Mouse (Mus musculus) MEL (cell line): ENCODE results near the gene Zbed3. TPM values are rescaled to one million over a fixed set of nuclear protein-coding genes. Genes with fewer than 3 reads are reported as not detected.

ENCODE experiments used
- DNase-seq: peaks from one replicate; pipeline ENCODE4 v3.0.0; 2011; ENCODE audit warnings: low read depth, low spot score
- H3K27ac ChIP-seq: 2 replicates; pipeline ENCODE4 v1.5.1; 2012; ENCODE audit warnings: low read depth, mild to moderate bottlenecking, control low read depth, low read length, moderate library complexity; ENCODE audit not compliant: control insufficient read depth
- H3K27me3 ChIP-seq, 2 experiments: fragments of 150-350 bp in 1 of 2; sonication (generic) in 1 of 2; 2 replicates each; pipeline ENCODE4 v1.6.1; 2012; ENCODE audit warnings: low read length in 2 of 2, mild to moderate bottlenecking in 2 of 2, improper control_type of control experiment in 1 of 2, moderate library complexity in 1 of 2; ENCODE audit not compliant: insufficient read depth in 2 of 2, control insufficient read depth in 1 of 2
- H3K36me3 ChIP-seq, 2 experiments: 2 replicates each; pipeline ENCODE4 v1.6.1; 2012 to 2014; ENCODE audit warnings: low read length in 2 of 2, improper control_type of control experiment in 1 of 2, inconsistent platforms in 1 of 2, mild to moderate bottlenecking in 1 of 2; ENCODE audit not compliant: insufficient read depth in 2 of 2, control insufficient read depth in 1 of 2
- H3K4me1 ChIP-seq, 2 experiments: fragments of 150-350 bp in 1 of 2; sonication (generic) in 1 of 2; 2 replicates each; pipeline ENCODE4 v1.6.1; 2012; ENCODE audit warnings: low read length in 2 of 2, improper control_type of control experiment in 1 of 2, mild to moderate bottlenecking in 1 of 2; ENCODE audit not compliant: insufficient read depth in 2 of 2, control insufficient read depth in 1 of 2
- H3K4me3 ChIP-seq, 2 experiments: fragments of 150-350 bp in 1 of 2; sonication (generic) in 1 of 2; 2 replicates each; pipeline ENCODE4 v1.5.1; 2012; ENCODE audit warnings: low read depth in 2 of 2, low read length in 2 of 2, mild to moderate bottlenecking in 2 of 2, moderate library complexity in 2 of 2, control low read depth in 1 of 2, improper control_type of control experiment in 1 of 2; ENCODE audit not compliant: control insufficient read depth in 1 of 2, insufficient read depth in 1 of 2
- H3K79me2 ChIP-seq: 2 replicates; pipeline ENCODE4 v1.6.1; 2012; ENCODE audit warnings: mild to moderate bottlenecking, low read length, moderate library complexity; ENCODE audit not compliant: control insufficient read depth, poor library complexity, insufficient read depth
- H3K9ac ChIP-seq: 2 replicates; pipeline ENCODE4 v1.6.1; 2012; ENCODE audit warnings: low read depth, mild to moderate bottlenecking, control low read depth, low read length, moderate library complexity; ENCODE audit not compliant: control insufficient read depth, poor library complexity, severe bottlenecking
- H3K9me3 ChIP-seq: fragments of 150-350 bp; sonication (generic); replicated peaks from 2 replicates; pipeline ENCODE4 v1.6.1; 2012; ENCODE audit warnings: mild to moderate bottlenecking, low read length, improper control_type of control experiment, moderate library complexity; ENCODE audit not compliant: insufficient read depth
- CHD2 ChIP-seq: IDR thresholded peaks from 2 replicates; pipeline ENCODE4 v1.6.1; 2011; ENCODE audit warnings: low read length, improper control_type of control experiment
- CTCF ChIP-seq, 3 experiments: IDR thresholded peaks in 2 of 3; conservative IDR thresholded peaks in 1 of 3; 2 replicates each; pipeline ENCODE4 v1.5.1; 2011 to 2012; ENCODE audit warnings: low read length in 3 of 3, low read depth in 2 of 3, mild to moderate bottlenecking in 2 of 3, improper control_type of control experiment in 1 of 3, inconsistent platforms in 1 of 3, mixed read lengths in 1 of 3, moderate library complexity in 1 of 3; ENCODE audit not compliant: control insufficient read depth in 1 of 3, insufficient read depth in 1 of 3, poor library complexity in 1 of 3, severe bottlenecking in 1 of 3
- E2F4 ChIP-seq: IDR thresholded peaks from 2 replicates; pipeline ENCODE4 v1.6.1; 2011; ENCODE audit warnings: low read depth, low read length, improper control_type of control experiment, borderline replicate concordance
- ELF1 ChIP-seq: IDR thresholded peaks from 2 replicates; pipeline ENCODE4 v1.6.1; 2014; ENCODE audit warnings: low read depth, mild to moderate bottlenecking, inconsistent platforms, low read length, improper control_type of control experiment, moderate library complexity
- GABPA ChIP-seq: IDR thresholded peaks from 2 replicates; pipeline ENCODE4 v1.6.1; 2012; ENCODE audit warnings: low read depth, mild to moderate bottlenecking, inconsistent platforms, low read length, improper control_type of control experiment, moderate library complexity
- JUND ChIP-seq: IDR thresholded peaks from 2 replicates; pipeline ENCODE4 v1.6.1; 2011; ENCODE audit warnings: low read depth, mild to moderate bottlenecking, improper control_type of control experiment, low read length
- MAFK ChIP-seq: IDR thresholded peaks from 2 replicates; pipeline ENCODE4 v1.6.1; 2011; ENCODE audit warnings: low read depth, mild to moderate bottlenecking, low read length, improper control_type of control experiment, borderline replicate concordance
- MAX ChIP-seq: IDR thresholded peaks from 2 replicates; pipeline ENCODE4 v1.6.1; 2011; ENCODE audit warnings: low read length, improper control_type of control experiment
- MXI1 ChIP-seq: IDR thresholded peaks from 2 replicates; pipeline ENCODE4 v1.6.1; 2011; ENCODE audit warnings: mild to moderate bottlenecking, low read depth, low read length, improper control_type of control experiment
- MYC ChIP-seq: IDR thresholded peaks from 2 replicates; pipeline ENCODE4 v1.6.1; 2011; ENCODE audit warnings: low read depth, mild to moderate bottlenecking, low read length, improper control_type of control experiment, moderate library complexity
- POLR2A ChIP-seq, 2 experiments: IDR thresholded peaks; 2 replicates each; pipeline ENCODE4 v1.6.1; 2011 to 2012; ENCODE audit warnings: low read length in 2 of 2, mild to moderate bottlenecking in 2 of 2, control low read depth in 1 of 2, improper control_type of control experiment in 1 of 2, low read depth in 1 of 2, moderate library complexity in 1 of 2; ENCODE audit not compliant: control insufficient read depth in 1 of 2, insufficient read depth in 1 of 2, poor library complexity in 1 of 2
- POLR2AphosphoS2 ChIP-seq: IDR thresholded peaks from 2 replicates; pipeline ENCODE4 v1.6.1; 2011; ENCODE audit warnings: low read length, improper control_type of control experiment
- RAD21 ChIP-seq: IDR thresholded peaks from 2 replicates; pipeline ENCODE4 v1.6.1; 2011; ENCODE audit warnings: mild to moderate bottlenecking, low read depth, low read length, improper control_type of control experiment
- RCOR1 ChIP-seq: IDR thresholded peaks from 2 replicates; pipeline ENCODE4 v1.6.1; 2012; ENCODE audit warnings: low read depth, mild to moderate bottlenecking, inconsistent platforms, low read length, improper control_type of control experiment
- TBP ChIP-seq: IDR thresholded peaks from 2 replicates; pipeline ENCODE4 v1.8.0; 2011; ENCODE audit warnings: low read depth, low read length, improper control_type of control experiment
- TCF12 ChIP-seq: IDR thresholded peaks from 2 replicates; pipeline ENCODE4 v1.6.1; 2014; ENCODE audit warnings: low read depth, mild to moderate bottlenecking, inconsistent platforms, low read length, improper control_type of control experiment, moderate library complexity
- ZC3H11A ChIP-seq: IDR thresholded peaks from 2 replicates; pipeline ENCODE4 v1.6.1; 2012; ENCODE audit warnings: low read depth, mild to moderate bottlenecking, inconsistent platforms, low read length, improper control_type of control experiment
- ZKSCAN1 ChIP-seq: IDR thresholded peaks from 2 replicates; pipeline ENCODE4 v1.6.1; 2012; ENCODE audit warnings: low read depth, mild to moderate bottlenecking, inconsistent platforms, low read length, improper control_type of control experiment, moderate library complexity
- polyA plus RNA-seq, 2 experiments: library from polyadenylated mRNA; stranded (reverse) in 1 of 2; unstranded in 1 of 2; fragments of >175 nt in 1 of 2; fragments of >200 nt in 1 of 2; gene quantifications; 2 replicates each; pipeline versions ENCODE4 v1.2.1 to v1.2.4; 2012; ENCODE audit warnings: low replicate concordance in 2 of 2, low read depth in 1 of 2; ENCODE audit not compliant: insufficient read length in 2 of 2, insufficient read depth in 1 of 2, missing spikeins in 1 of 2
- total RNA-seq: library from RNA; depleted of rRNA; stranded (reverse); fragments of 300-350 nt; gene quantifications from 2 replicates; pipeline ENCODE4 v1.2.3, GENCODE M21; 2012

Gene Zbed3
- total and polyA plus RNA-seq, 3 experiments: not detected

DNA sequence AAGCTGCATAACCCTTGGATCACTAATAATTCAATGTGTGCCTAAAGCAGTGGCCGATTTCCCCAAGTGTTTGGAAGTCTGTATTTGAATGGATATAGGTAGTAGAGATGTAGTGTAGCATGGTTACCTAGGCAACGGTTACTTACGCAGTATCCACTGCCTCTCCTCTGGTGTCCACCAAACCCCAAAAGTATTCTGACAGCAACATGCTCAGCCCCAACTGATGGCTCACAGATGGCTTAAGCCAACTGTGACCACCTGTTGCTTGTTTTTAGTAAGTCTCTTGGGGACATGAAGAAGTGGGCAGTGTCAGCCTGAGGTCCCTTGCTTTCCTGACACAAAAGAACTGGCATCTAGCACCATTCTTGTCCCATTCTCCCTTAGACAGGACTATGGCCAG, 25.1 kb downstream of the Zbed3 start:
- no peak for DNase-seq
- Histone ChIP-seq H3K27ac (no peak overlapping the region), H3K27me3 (no peaks in the 10 kb centered on the region), H3K9me3 (no peaks in the 10 kb centered on the region), H3K4me3 (no peak overlapping the region), H3K4me1 (no peaks in the 10 kb centered on the region), H3K79me2 (no peaks in the 10 kb centered on the region), H3K36me3 (peaks cover 0 to 7% of the 10 kb centered on the region in 2 experiments; a peak in 2 of 4 replicates), H3K9ac (no peak overlapping the region)
- TF ChIP-seq POLR2AphosphoS2 (peak; percentile 56; the same call in 1 of the 2 replicates), POLR2A (IDR thresholded peaks at IDR 0.05; ENCODE audit: control insufficient read depth in 1 of 2, insufficient read depth in 1 of 2, low read depth in 1 of 2, low read length in 2 of 2, poor library complexity in 1 of 2) (no peak)

- Histone ChIP-seq H3K36me3 (peaks cover 0 to 34% of the 10 kb centered on the region in 2 experiments; a peak in 3 of 4 replicates), H3K9ac (no peak overlapping the region), H3K9me3 (no peaks in the 10 kb centered on the region), H3K27ac (no peak overlapping the region), H3K4me3 (no peak overlapping the region), H3K4me1 (no peaks in the 10 kb centered on the region), H3K27me3 (no peaks in the 10 kb centered on the region)
- DNase-seq: peak; percentile 18
- no peak for TF ChIP-seq MAX
- no peak for TF ChIP-seq MXI1
- no peak for TF ChIP-seq ELF1
- TF ChIP-seq CTCF (IDR thresholded peaks at IDR 0.05 in 2 of 3, conservative IDR thresholded peaks at IDR 0.05 in 1 of 3; ENCODE audit: control insufficient read depth in 1 of 3, insufficient read depth in 1 of 3, low read depth in 2 of 3, low read length in 3 of 3, poor library complexity in 1 of 3, severe bottlenecking in 1 of 3): no peak
- no peak for TF ChIP-seq RAD21
- TF ChIP-seq TBP: no peak
- no peak for TF ChIP-seq JUND
- 0 out of 2 replicates have a peak, but pooled peaks have one; percentile 17 for TF ChIP-seq MYC
- TF ChIP-seq, all 39 proteins: peak for 1
- H3K79me2 ChIP-seq: no peaks in the 10 kb centered on the region
Observed at GRCm38 (mm10) chr13:95358223-95358622, 34.8 kb downstream of the Zbed3 start.

- no peaks in the 10 kb centered on the region for H3K9me3 ChIP-seq
- no peak for TF ChIP-seq MAFK
- TF ChIP-seq POLR2A (IDR thresholded peaks at IDR 0.05; ENCODE audit: control insufficient read depth in 1 of 2, insufficient read depth in 1 of 2, low read depth in 1 of 2, low read length in 2 of 2, poor library complexity in 1 of 2): no peak
- TF ChIP-seq MXI1: no peak
- no peak for TF ChIP-seq ZC3H11A
- TF ChIP-seq ZKSCAN1: no peak
- TF ChIP-seq MYC: no peak
- TF ChIP-seq TCF12: no peak
- TF ChIP-seq GABPA: no peak
- TF ChIP-seq ELF1: no peak
- TF ChIP-seq CTCF (IDR thresholded peaks at IDR 0.05 in 2 of 3, conservative IDR thresholded peaks at IDR 0.05 in 1 of 3; ENCODE audit: control insufficient read depth in 1 of 3, insufficient read depth in 1 of 3, low read depth in 2 of 3, low read length in 3 of 3, poor library complexity in 1 of 3, severe bottlenecking in 1 of 3): no peak
- no peak for TF ChIP-seq E2F4
- TF ChIP-seq RCOR1: no peak
- no peak for TF ChIP-seq CHD2
- H3K36me3 ChIP-seq: peaks cover 0 to 50% of the 10 kb centered on the region in 2 experiments; a peak in 3 of 4 replicates
- no peak overlapping the region for H3K4me3 ChIP-seq
- H3K27ac ChIP-seq: no peak overlapping the region
- no peaks in the 10 kb centered on the region for H3K79me2 ChIP-seq
- no peaks in the 10 kb centered on the region for H3K27me3 ChIP-seq
- no peak overlapping the region for H3K9ac ChIP-seq
- DNase-seq: no peak
- no peaks in the 10 kb centered on the region for H3K4me1 ChIP-seq
Observed at GRCm38 (mm10) chr13:95363440-95363839, 40.0 kb downstream of the Zbed3 start.
